Mouse (Mus musculus) G1E (cell line): Measurements from ENCODE around the gene Tspan18.

ENCODE experiments used
- CTCF ChIP-seq: IDR thresholded peaks from 2 replicates; pipeline ENCODE4 v1.5.1; 2012; ENCODE audit warnings: low read depth, low read length, inconsistent platforms, mixed read lengths
- GATA1 ChIP-seq: IDR thresholded peaks from 2 replicates; pipeline ENCODE4 v1.6.1; 2012; ENCODE audit warnings: borderline replicate concordance, low read length, inconsistent platforms, mixed read lengths
- GATA2 ChIP-seq: IDR thresholded peaks from 2 replicates; pipeline ENCODE4 v1.6.1; 2012; ENCODE audit warnings: low read depth, low read length, inconsistent platforms, borderline replicate concordance

DNA sequence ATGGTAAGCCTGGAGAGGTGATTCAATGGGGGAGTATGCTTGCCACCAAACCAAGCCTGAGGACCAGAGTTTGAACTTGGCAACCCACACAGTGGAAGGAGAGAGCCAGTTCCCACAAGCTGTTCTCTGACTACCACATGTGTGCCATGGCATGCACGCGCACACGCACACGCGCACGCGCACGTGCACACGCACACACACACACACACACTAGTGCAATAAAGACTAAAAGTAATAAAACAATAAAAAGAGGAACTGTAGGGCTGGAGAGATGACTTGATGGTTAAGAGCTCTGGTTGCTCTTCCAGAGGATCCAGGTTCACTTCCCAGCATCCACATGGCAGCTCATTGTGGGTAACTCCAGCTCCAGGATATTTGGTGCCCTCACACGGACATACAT, 38.6 kb upstream of the Tspan18 start:
- no peak for TF ChIP-seq CTCF
- TF ChIP-seq GATA1, result no peak
- TF ChIP-seq GATA2, result no peak
